Mouse (Mus musculus) left cerebral cortex, adult 11 months (tissue): Measurements from ENCODE around the gene Srsf7.
"Not testable (repeated sequence)": the region's sequence is repeated elsewhere in the genome, so short reads cannot be mapped to it uniquely, and the experiment has no call there.

Experiments used
- DNase-seq: peaks from one replicate; pipeline ENCODE4 v3.0.0; 2022; ENCODE audit warnings: low spot score

The Srsf7 gene

GRCm38 (mm10) chr17:80206671-80207581 is at the start of gene Srsf7, which contains the start of gene Ttc39d:
TSS of gene Srsf7 (minus strand) at chr17:80207307.
TSS of gene Ttc39d (plus strand) at chr17:80207460.
- peak; percentile 96 for DNase-seq

- no peak for DNase-seq
Observed at GRCm38 (mm10) chr17:80255208-80255607, 48.1 kb upstream of the Srsf7 start.

- no peak for DNase-seq
Observed at GRCm38 (mm10) chr17:80254421-80254820, 47.3 kb upstream of the Srsf7 start.

- DNase-seq: no peak
Observed at GRCm38 (mm10) chr17:80252757-80253525, 45.8 kb upstream of the Srsf7 start.

GRCm38 (mm10) chr17:80243116-80243515 is 36.0 kb upstream of the Srsf7 start:
- DNase-seq: no peak

GRCm38 (mm10) chr17:80241594-80241993 is 34.5 kb upstream of the Srsf7 start:
- DNase-seq: no peak

GRCm38 (mm10) chr17:80237475-80237874 is 30.4 kb upstream of the Srsf7 start:
- DNase-seq: no peak

GRCm38 (mm10) chr17:80236805-80237204 is 29.7 kb upstream of the Srsf7 start:
- DNase-seq: no peak

GRCm38 (mm10) chr17:80235477-80235876 is 28.4 kb upstream of the Srsf7 start:
- no peak for DNase-seq

- no peak for DNase-seq
Observed at GRCm38 (mm10) chr17:80234376-80234775, 27.3 kb upstream of the Srsf7 start.

- no peak for DNase-seq
Observed at GRCm38 (mm10) chr17:80233844-80234243, 26.7 kb upstream of the Srsf7 start.

GRCm38 (mm10) chr17:80229396-80229795 is 22.3 kb upstream of the Srsf7 start:
- no peak for DNase-seq

GRCm38 (mm10) chr17:80225142-80225541 is 18.0 kb upstream of the Srsf7 start:
- not testable (repeated sequence) for DNase-seq

- peak; percentile 85 for DNase-seq
Observed at GRCm38 (mm10) chr17:80224326-80225116, 17.4 kb upstream of the Srsf7 start, which contains the start of gene Gemin6. TSS of gene Gemin6 (plus strand) at chr17:80224441.

GRCm38 (mm10) chr17:80223829-80224228 is 16.7 kb upstream of the Srsf7 start:
- DNase-seq: no peak

- DNase-seq: no peak
Observed at GRCm38 (mm10) chr17:80221890-80222628, 15.0 kb upstream of the Srsf7 start.

- no peak for DNase-seq
Observed at GRCm38 (mm10) chr17:80221202-80221601, 14.1 kb upstream of the Srsf7 start.

GRCm38 (mm10) chr17:80220131-80220530 is 13.0 kb upstream of the Srsf7 start:
- DNase-seq: no peak

- DNase-seq: not testable (repeated sequence)
Observed at GRCm38 (mm10) chr17:80213998-80214397, 6.9 kb upstream of the Srsf7 start.

- peak; percentile 34 for DNase-seq
Observed at GRCm38 (mm10) chr17:80206301-80206670, 821 bp downstream of the Srsf7 start.

- no peak for DNase-seq
Observed at GRCm38 (mm10) chr17:80205657-80206056, 1.4 kb downstream of the Srsf7 start.
